Mouse (Mus musculus): ENCODE results near the gene Vps26a. TPM values are rescaled to one million over a fixed set of nuclear protein-coding genes. Genes with fewer than 3 reads are reported as not detected.
"Not testable (repeated sequence)": the region's sequence is repeated elsewhere in the genome, so short reads cannot be mapped to it uniquely, and the experiment has no call there.

Gene Vps26a
- polyA plus RNA-seq, 1 experiment, result 1.4 TPM

GRCm38 (mm10) chr10:62503836-62504628 is 17.4 kb upstream of the Vps26a start:
- no peak for TF ChIP-seq TAL1 (IDR thresholded peaks at IDR 0.05; ENCODE audit: low read length)
- no peak for TF ChIP-seq GATA1 (IDR thresholded peaks at IDR 0.05; ENCODE audit: low read length)
- peaks cover 85% of the 10 kb centered on the region for H3K4me1 ChIP-seq (ENCODE audit: control insufficient read depth)
- H3K36me3 ChIP-seq (ENCODE audit: control insufficient read depth), result no peaks in the 10 kb centered on the region
- peak overlapping the region; percentile 42 for H3K4me3 ChIP-seq (replicated peaks)
- no peaks in the 10 kb centered on the region for H3K9me3 ChIP-seq (ENCODE audit: control insufficient read depth, low read length)
- H3K27me3 ChIP-seq (ENCODE audit: control insufficient read depth), result peaks cover 11% of the 10 kb centered on the region

DNA sequence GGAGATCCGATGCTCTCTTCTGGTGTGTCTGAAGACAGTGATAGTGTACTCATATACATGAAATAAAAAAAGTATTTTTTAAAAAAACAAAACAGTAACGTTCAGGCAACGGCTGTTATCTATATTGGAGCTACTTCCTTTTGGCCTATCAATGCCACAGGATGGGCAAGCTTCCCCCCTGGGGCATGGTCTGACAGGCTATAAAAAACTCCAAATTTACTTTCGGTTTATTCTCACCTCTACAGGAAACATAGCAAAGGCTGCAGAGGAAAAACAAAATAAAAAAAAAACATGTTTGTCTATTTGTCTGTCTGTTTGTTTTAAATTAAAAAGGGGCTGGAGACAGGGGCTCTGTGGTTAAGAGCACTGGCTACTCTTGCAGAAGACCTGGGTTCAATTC is 16.7 kb upstream of the Vps26a start:
- H3K4me3 ChIP-seq (replicated peaks), result peak overlapping the region; percentile 42
- no peaks in the 10 kb centered on the region for H3K36me3 ChIP-seq (ENCODE audit: control insufficient read depth)
- H3K4me1 ChIP-seq (ENCODE audit: control insufficient read depth), result peaks cover 78% of the 10 kb centered on the region

GRCm38 (mm10) chr10:62501951-62502350 is 15.3 kb upstream of the Vps26a start:
- no peak overlapping the region for H3K4me3 ChIP-seq (replicated peaks)
- peaks cover 64% of the 10 kb centered on the region for H3K4me1 ChIP-seq (ENCODE audit: control insufficient read depth)
- TF ChIP-seq GATA1 (IDR thresholded peaks at IDR 0.05; ENCODE audit: low read length), result no peak

More for the DNA sequence above, 16.7 kb upstream of the Vps26a start:
- TF ChIP-seq TAL1 (IDR thresholded peaks at IDR 0.05; ENCODE audit: low read length) (no peak), GATA1 (IDR thresholded peaks at IDR 0.05; ENCODE audit: low read length) (no peak)
- H3K9me3 ChIP-seq (ENCODE audit: control insufficient read depth, low read length), result no peaks in the 10 kb centered on the region
- H3K27me3 ChIP-seq (ENCODE audit: control insufficient read depth), result peaks cover 4% of the 10 kb centered on the region

DNA sequence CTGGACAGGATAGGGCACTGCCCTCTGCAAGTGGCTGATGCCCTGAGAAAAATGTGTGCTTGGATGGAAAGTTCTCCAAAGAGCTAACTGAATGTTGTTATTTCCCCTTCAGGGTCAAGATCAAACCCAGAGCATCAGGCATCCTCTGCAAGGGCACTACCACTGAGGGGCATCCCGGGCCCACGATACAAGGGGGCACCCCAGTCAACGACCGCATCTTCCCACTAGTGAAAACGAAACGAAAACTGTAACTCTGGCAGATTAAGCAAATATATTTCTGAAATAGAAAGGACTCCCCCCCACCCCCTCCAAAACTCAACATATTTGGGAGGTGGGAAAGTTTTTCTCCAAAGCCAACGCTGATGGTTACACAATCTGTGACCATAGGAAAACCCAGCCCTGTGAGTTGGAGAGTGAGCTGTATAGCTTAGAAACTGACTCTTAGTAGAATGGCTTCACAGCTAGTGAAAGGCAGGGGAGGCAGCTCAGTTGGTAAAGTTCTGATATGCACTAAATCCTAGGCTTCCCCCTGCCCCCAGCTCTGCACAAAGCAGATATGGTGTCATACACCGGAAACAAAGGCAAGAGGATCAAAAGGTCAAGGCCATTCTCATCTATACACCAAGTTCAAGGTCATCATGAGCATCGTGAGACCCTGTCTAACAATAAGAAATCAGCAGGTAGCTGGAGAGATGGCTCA is 14.5 kb upstream of the Vps26a start:
- peaks cover 56% of the 10 kb centered on the region for H3K4me1 ChIP-seq (ENCODE audit: control insufficient read depth)
- H3K9me3 ChIP-seq (ENCODE audit: control insufficient read depth, low read length), result no peaks in the 10 kb centered on the region
- no peaks in the 10 kb centered on the region for H3K27me3 ChIP-seq (ENCODE audit: control insufficient read depth)
- no peak overlapping the region for H3K4me3 ChIP-seq (replicated peaks)
- no peak for TF ChIP-seq GATA1 (IDR thresholded peaks at IDR 0.05; ENCODE audit: low read length)
- TF ChIP-seq TAL1 (IDR thresholded peaks at IDR 0.05; ENCODE audit: low read length), result no peak
- no peaks in the 10 kb centered on the region for H3K36me3 ChIP-seq (ENCODE audit: control insufficient read depth)

More at GRCm38 (mm10) chr10:62501951-62502350, 15.3 kb upstream of the Vps26a start:
- H3K9me3 ChIP-seq (ENCODE audit: control insufficient read depth, low read length), result no peaks in the 10 kb centered on the region
- H3K27me3 ChIP-seq (ENCODE audit: control insufficient read depth), result no peaks in the 10 kb centered on the region
- H3K36me3 ChIP-seq (ENCODE audit: control insufficient read depth), result no peaks in the 10 kb centered on the region

DNA sequence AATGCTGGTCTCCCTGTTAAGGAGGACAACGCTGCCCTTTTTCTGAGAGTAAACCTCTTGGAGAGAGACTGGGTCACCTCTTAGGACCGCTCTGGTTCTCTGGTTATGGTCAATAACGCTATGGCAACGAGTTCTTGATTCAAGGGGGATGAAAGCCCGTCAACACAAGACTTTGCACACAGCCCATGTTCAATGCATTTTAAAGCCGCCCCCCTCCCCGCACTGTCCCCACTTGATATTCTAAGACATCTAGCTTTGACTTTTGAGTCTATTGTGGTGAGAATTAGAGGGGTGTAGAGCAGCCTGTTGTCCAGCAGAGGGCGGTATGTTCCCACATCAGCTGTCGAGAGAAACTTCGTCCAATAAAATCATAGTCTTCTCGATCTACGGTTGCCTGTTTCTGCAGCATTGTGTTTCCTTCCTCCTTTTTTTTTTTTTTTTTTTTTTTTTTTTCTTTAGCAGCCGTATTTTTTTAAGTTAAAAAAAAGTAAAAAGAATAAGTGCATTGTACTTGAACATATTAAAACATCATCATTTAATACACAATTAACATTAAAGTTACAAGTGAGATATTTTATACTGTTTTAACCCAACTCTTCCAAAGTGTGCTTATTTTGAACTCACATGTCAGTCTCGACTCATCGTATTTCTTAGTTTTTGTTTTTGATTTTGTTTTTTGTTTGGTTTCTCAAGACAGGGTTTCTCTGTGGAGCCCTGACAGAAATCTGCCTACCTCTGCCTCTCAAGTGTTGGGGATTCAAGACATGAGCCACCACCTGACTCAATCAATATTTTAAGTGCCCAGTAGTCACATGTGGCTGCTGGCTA is 13.7 kb upstream of the Vps26a start:
- Histone ChIP-seq H3K36me3 (ENCODE audit: control insufficient read depth) (no peaks in the 10 kb centered on the region), H3K4me1 (ENCODE audit: control insufficient read depth) (peaks cover 50% of the 10 kb centered on the region), H3K4me3 (replicated peaks) (no peak overlapping the region), H3K27me3 (ENCODE audit: control insufficient read depth) (no peaks in the 10 kb centered on the region), H3K9me3 (ENCODE audit: control insufficient read depth, low read length) (no peaks in the 10 kb centered on the region)
- TF ChIP-seq GATA1 (IDR thresholded peaks at IDR 0.05; ENCODE audit: low read length) (no peak), TAL1 (IDR thresholded peaks at IDR 0.05; ENCODE audit: low read length) (no peak)

- H3K9me3 ChIP-seq (ENCODE audit: control insufficient read depth, low read length); H3K36me3 ChIP-seq (ENCODE audit: control insufficient read depth); H3K27me3 ChIP-seq (ENCODE audit: control insufficient read depth); H3K4me3 ChIP-seq (replicated peaks): not testable (repeated sequence)
- peaks cover 31% of the 10 kb centered on the region for H3K4me1 ChIP-seq (ENCODE audit: control insufficient read depth)
These were observed 5.1 kb upstream of the Vps26a start for GRCm38 (mm10) chr10:62491681-62492080.

- Histone ChIP-seq H3K36me3 (ENCODE audit: control insufficient read depth) (peaks cover 4% of the 10 kb centered on the region), H3K4me3 (replicated peaks) (no peak overlapping the region), H3K27me3 (ENCODE audit: control insufficient read depth) (no peaks in the 10 kb centered on the region), H3K9me3 (ENCODE audit: control insufficient read depth, low read length) (no peaks in the 10 kb centered on the region), H3K4me1 (ENCODE audit: control insufficient read depth) (peaks cover 49% of the 10 kb centered on the region)
- no peak for TF ChIP-seq TAL1 (IDR thresholded peaks at IDR 0.05; ENCODE audit: low read length)
- TF ChIP-seq GATA1 (IDR thresholded peaks at IDR 0.05; ENCODE audit: low read length), result no peak
These were observed 1.7 kb upstream of the Vps26a start for GRCm38 (mm10) chr10:62488266-62488665.

DNA sequence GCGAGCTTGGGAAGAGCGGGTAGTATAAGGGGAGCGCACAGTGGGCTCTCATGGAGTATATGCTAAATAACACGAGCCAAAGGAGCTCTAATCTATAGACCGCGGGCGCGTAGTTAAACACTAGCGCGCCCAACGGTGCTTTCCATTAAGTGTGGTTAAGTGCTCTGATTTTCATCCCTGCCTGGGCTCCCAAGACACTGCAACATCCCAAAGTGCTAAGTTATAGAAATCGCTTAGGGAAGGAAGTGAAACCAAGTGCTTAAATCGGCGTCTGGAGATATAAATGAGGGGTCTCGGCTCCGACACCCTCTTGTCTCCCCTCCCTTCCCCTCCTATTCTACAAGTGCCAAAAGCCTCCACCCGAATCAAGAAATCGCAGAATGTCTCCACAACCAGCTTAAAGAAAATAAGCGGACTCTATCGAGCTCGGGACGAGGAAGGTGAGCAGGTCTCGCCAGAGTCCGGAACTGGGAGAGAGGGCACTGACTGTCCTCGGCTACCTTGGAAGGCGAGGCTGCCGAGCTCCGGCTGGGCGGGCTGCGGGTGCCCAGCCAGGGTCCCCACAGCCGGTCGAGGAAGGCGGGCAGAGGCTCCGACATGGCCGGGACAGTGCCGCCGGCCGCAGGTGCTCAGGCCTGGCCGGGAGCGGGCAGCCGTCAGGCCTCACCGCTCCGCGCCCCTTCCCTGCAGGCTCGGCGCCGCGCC is 575 bp downstream of the Vps26a start:
- Histone ChIP-seq H3K9me3 (ENCODE audit: control insufficient read depth, low read length) (no peaks in the 10 kb centered on the region), H3K4me1 (ENCODE audit: control insufficient read depth) (peaks cover 45% of the 10 kb centered on the region)

More for the DNA sequence above, 575 bp downstream of the Vps26a start:
- H3K27me3 ChIP-seq (ENCODE audit: control insufficient read depth), result no peaks in the 10 kb centered on the region
- peaks cover 4% of the 10 kb centered on the region for H3K36me3 ChIP-seq (ENCODE audit: control insufficient read depth)
- TF ChIP-seq TAL1 (IDR thresholded peaks at IDR 0.05; ENCODE audit: low read length) (no peak), GATA1 (IDR thresholded peaks at IDR 0.05; ENCODE audit: low read length) (no peak)
- peak overlapping the region; percentile 74 for H3K4me3 ChIP-seq (replicated peaks)
